Mouse (Mus musculus): Measurements from ENCODE around the gene Gpr19. TPM values are rescaled to one million over a fixed set of nuclear protein-coding genes. Genes with fewer than 3 reads are reported as not detected.

Gpr19 gene
- polyA plus RNA-seq, 1 experiment: 6.7 TPM

- Histone ChIP-seq H3K4me1 (ENCODE audit: control insufficient read depth, insufficient read depth, insufficient read length, low read length) (peaks cover 3% of the 10 kb centered on the region; the same call in 1 of the 2 replicates), H3K27me3 (ENCODE audit: control insufficient read depth, insufficient read depth, low read length) (no peaks in the 10 kb centered on the region), H3K27ac (ENCODE audit: insufficient read depth, low read depth, low read length) (peak overlapping the region; percentile 100), H3K4me3 (ENCODE audit: low read depth, low read length) (peak overlapping the region; percentile 70), H3K36me3 (ENCODE audit: control insufficient read depth, insufficient read depth, low read length) (no peaks in the 10 kb centered on the region)
- under 1% methylated on average over 38 of the region's 38 CpGs for WGBS
- no peak for TF ChIP-seq CTCF (IDR thresholded peaks at IDR 0.05; ENCODE audit: extremely low read depth, insufficient read length, insufficient replicate concordance, low read depth, low read length)
- peak; percentile 82 for TF ChIP-seq POLR2A (IDR thresholded peaks at IDR 0.05; ENCODE audit: low read depth, low read length)
These were observed 809 bp downstream of the Gpr19 start for GRCm38 (mm10) chr6:134897443-134898094.

- peak overlapping the region; percentile 70 for H3K4me3 ChIP-seq (ENCODE audit: low read depth, low read length)
- WGBS: 9% methylated on average over 15 of the region's 15 CpGs
- H3K36me3 ChIP-seq (ENCODE audit: control insufficient read depth, insufficient read depth, low read length): no peaks in the 10 kb centered on the region
- no peaks in the 10 kb centered on the region for H3K27me3 ChIP-seq (ENCODE audit: control insufficient read depth, insufficient read depth, low read length)
- TF ChIP-seq CTCF (IDR thresholded peaks at IDR 0.05; ENCODE audit: extremely low read depth, insufficient read length, insufficient replicate concordance, low read depth, low read length) (no peak), POLR2A (IDR thresholded peaks at IDR 0.05; ENCODE audit: low read depth, low read length) (no peak)
- peaks cover 3% of the 10 kb centered on the region; the same call in 1 of the 2 replicates for H3K4me1 ChIP-seq (ENCODE audit: control insufficient read depth, insufficient read depth, insufficient read length, low read length)
- H3K27ac ChIP-seq (ENCODE audit: insufficient read depth, low read depth, low read length): 0 out of 2 replicates have a peak overlapping the region, but pooled peaks have one; percentile 100
These were observed 1.6 kb downstream of the Gpr19 start for GRCm38 (mm10) chr6:134896570-134897436.

GRCm38 (mm10) chr6:134890436-134890835 lies 7.9 kb downstream of the Gpr19 start:
- H3K27ac ChIP-seq (ENCODE audit: insufficient read depth, low read depth, low read length): no peak overlapping the region
- no peaks in the 10 kb centered on the region for H3K27me3 ChIP-seq (ENCODE audit: control insufficient read depth, insufficient read depth, low read length)
- no peak for TF ChIP-seq CTCF (IDR thresholded peaks at IDR 0.05; ENCODE audit: extremely low read depth, insufficient read length, insufficient replicate concordance, low read depth, low read length)
- TF ChIP-seq POLR2A (IDR thresholded peaks at IDR 0.05; ENCODE audit: low read depth, low read length): no peak
- H3K4me3 ChIP-seq (ENCODE audit: low read depth, low read length): no peak overlapping the region
- H3K4me1 ChIP-seq (ENCODE audit: control insufficient read depth, insufficient read depth, insufficient read length, low read length): no peaks in the 10 kb centered on the region
- 82% methylated on average over 7 of the region's 7 CpGs for WGBS
- H3K36me3 ChIP-seq (ENCODE audit: control insufficient read depth, insufficient read depth, low read length): no peaks in the 10 kb centered on the region; the same call in 1 of the 2 replicates

- Histone ChIP-seq H3K36me3 (ENCODE audit: control insufficient read depth, insufficient read depth, low read length) (no peaks in the 10 kb centered on the region; the same call in 1 of the 2 replicates), H3K27me3 (ENCODE audit: control insufficient read depth, insufficient read depth, low read length) (no peaks in the 10 kb centered on the region), H3K27ac (ENCODE audit: insufficient read depth, low read depth, low read length) (no peak overlapping the region), H3K4me3 (ENCODE audit: low read depth, low read length) (no peak overlapping the region), H3K4me1 (ENCODE audit: control insufficient read depth, insufficient read depth, insufficient read length, low read length) (no peaks in the 10 kb centered on the region)
- TF ChIP-seq CTCF (IDR thresholded peaks at IDR 0.05; ENCODE audit: extremely low read depth, insufficient read length, insufficient replicate concordance, low read depth, low read length): no peak
- no peak for TF ChIP-seq POLR2A (IDR thresholded peaks at IDR 0.05; ENCODE audit: low read depth, low read length)
- 75% methylated on average over 1 of the region's 1 CpGs for WGBS
These were observed 8.6 kb downstream of the Gpr19 start for GRCm38 (mm10) chr6:134889763-134890162.

GRCm38 (mm10) chr6:134888563-134889017 lies 9.8 kb downstream of the Gpr19 start:
- H3K4me3 ChIP-seq (ENCODE audit: low read depth, low read length): no peak overlapping the region
- no peak overlapping the region for H3K27ac ChIP-seq (ENCODE audit: insufficient read depth, low read depth, low read length)
- WGBS: 51% methylated on average over 4 of the region's 4 CpGs
- peaks cover 1% of the 10 kb centered on the region for H3K36me3 ChIP-seq (ENCODE audit: control insufficient read depth, insufficient read depth, low read length)
- TF ChIP-seq CTCF (IDR thresholded peaks at IDR 0.05; ENCODE audit: extremely low read depth, insufficient read length, insufficient replicate concordance, low read depth, low read length): no peak
- TF ChIP-seq POLR2A (IDR thresholded peaks at IDR 0.05; ENCODE audit: low read depth, low read length): no peak
- no peaks in the 10 kb centered on the region for H3K27me3 ChIP-seq (ENCODE audit: control insufficient read depth, insufficient read depth, low read length)
- no peaks in the 10 kb centered on the region for H3K4me1 ChIP-seq (ENCODE audit: control insufficient read depth, insufficient read depth, insufficient read length, low read length)

- peak overlapping the region; percentile 28; the same call in 1 of the 2 replicates for H3K4me3 ChIP-seq (ENCODE audit: low read depth, low read length)
- no peak for TF ChIP-seq CTCF (IDR thresholded peaks at IDR 0.05; ENCODE audit: extremely low read depth, insufficient read length, insufficient replicate concordance, low read depth, low read length)
- no peak for TF ChIP-seq POLR2A (IDR thresholded peaks at IDR 0.05; ENCODE audit: low read depth, low read length)
- no peak overlapping the region for H3K27ac ChIP-seq (ENCODE audit: insufficient read depth, low read depth, low read length)
- 54% methylated on average over 10 of the region's 10 CpGs for WGBS
- H3K36me3 ChIP-seq (ENCODE audit: control insufficient read depth, insufficient read depth, low read length): peaks cover 1% of the 10 kb centered on the region
- no peaks in the 10 kb centered on the region for H3K4me1 ChIP-seq (ENCODE audit: control insufficient read depth, insufficient read depth, insufficient read length, low read length)
- no peaks in the 10 kb centered on the region for H3K27me3 ChIP-seq (ENCODE audit: control insufficient read depth, insufficient read depth, low read length)
These were observed 10.5 kb downstream of the Gpr19 start for GRCm38 (mm10) chr6:134887711-134888449.

Data from small intestine, adult 2 months (tissue).